Comparison of ENCODE assay signal across 19 mouse cellular contexts in genomic region chr9:115243630-115244029, GRCm38 (mm10).
DNase-seq lines count a peak whose midpoint lies in the region; ATAC-seq and TF ChIP-seq lines count a peak whose summit lies in the region.
"Had no signal": no experiment of that assay in that cellular context is flagged by ENCODE, and none has a peak within 500 bp of the region (broad histone marks: within the 10 kb centered on the region; RNA-seq: fewer than 3 reads in every experiment).

No protein-coding gene starts in this region.

- H3K9ac ChIP-seq in lung, embryonic 14.5 days: no peak overlapping the region
- no peak overlapping the region for H3K9ac ChIP-seq in embryonic facial prominence, embryonic 15.5 days
- H3K9ac ChIP-seq: embryonic facial prominence, embryonic 12.5 days; forebrain, embryonic 13.5 days; forebrain, postnatal 0 days; heart, embryonic 13.5 days; hindbrain, embryonic 15.5 days had no signal

- no peak for ATAC-seq in lung, embryonic 14.5 days (ENCODE audit: insufficient read depth)
- no peak; the same call in 1 of the 2 replicates for ATAC-seq in embryonic facial prominence, embryonic 15.5 days (ENCODE audit: insufficient number of reproducible peaks, low FRiP score, low TSS enrichment, low read depth)
- ATAC-seq in CD4-positive, CD25-positive, alpha-beta regulatory T cell, adult 4 months: no peak
- ATAC-seq: forebrain, embryonic 13.5 days; forebrain, postnatal 0 days had no signal

- no peaks in the 10 kb centered on the region for H3K9me3 ChIP-seq in lung, embryonic 14.5 days (ENCODE audit: low read depth, low read length)
- H3K9me3 ChIP-seq in embryonic facial prominence, embryonic 15.5 days (replicated peaks): no peaks in the 10 kb centered on the region
- H3K9me3 ChIP-seq: embryonic facial prominence, embryonic 12.5 days; forebrain, embryonic 13.5 days; heart, embryonic 13.5 days; hindbrain, embryonic 15.5 days had no signal

- TF ChIP-seq CTCF in lung, embryonic 14.5 days (IDR thresholded peaks at IDR 0.05; ENCODE audit: low read depth): no peak

- DNase-seq in lung, embryonic 14.5 days: peak; percentile 30
- no peak for DNase-seq in lung, postnatal 25 days (ENCODE audit: low spot score)
- DNase-seq in NIH3T3 (ENCODE audit: low read depth): peak; percentile 47
- DNase-seq in lung, postnatal 10 days: peak; percentile 46
- no peak for DNase-seq in spleen, adult 18-20 months
- no peak for DNase-seq in thymus, postnatal 4 days
- DNase-seq: adrenal gland, postnatal 14 days; cerebellum, adult 18-20 months; cerebellum, adult 9-11 months; forebrain, postnatal 0 days; gastrocnemius, adult 2 months; gastrocnemius, postnatal 25 days; heart, postnatal 36 days had no signal

- no peaks in the 10 kb centered on the region for H3K4me1 ChIP-seq in lung, embryonic 14.5 days (ENCODE audit: insufficient read depth)
- H3K4me1 ChIP-seq in embryonic facial prominence, embryonic 15.5 days: peaks cover 14% of the 10 kb centered on the region
- H3K4me1 ChIP-seq: embryonic facial prominence, embryonic 12.5 days; forebrain, embryonic 13.5 days; heart, embryonic 13.5 days; hindbrain, embryonic 15.5 days had no signal

- no peaks in the 10 kb centered on the region for H3K27me3 ChIP-seq in lung, embryonic 14.5 days (ENCODE audit: insufficient read depth, low read length)
- H3K27me3 ChIP-seq in embryonic facial prominence, embryonic 15.5 days: no peaks in the 10 kb centered on the region
- H3K27me3 ChIP-seq: embryonic facial prominence, embryonic 12.5 days; forebrain, embryonic 13.5 days; heart, embryonic 13.5 days; hindbrain, embryonic 15.5 days had no signal

- H3K36me3 ChIP-seq in lung, embryonic 14.5 days (ENCODE audit: insufficient read depth): peaks cover 88% of the 10 kb centered on the region
- H3K36me3 ChIP-seq in embryonic facial prominence, embryonic 15.5 days: peaks cover 92% of the 10 kb centered on the region

- H3K4me2 ChIP-seq in lung, embryonic 14.5 days: no peak overlapping the region
- no peak overlapping the region for H3K4me2 ChIP-seq in embryonic facial prominence, embryonic 15.5 days (replicated peaks)
- H3K4me2 ChIP-seq: embryonic facial prominence, embryonic 12.5 days; forebrain, embryonic 13.5 days; heart, embryonic 13.5 days; hindbrain, embryonic 15.5 days had no signal

- H3K27ac ChIP-seq in lung, embryonic 14.5 days (ENCODE audit: low read depth): no peak overlapping the region
- peak overlapping the region; percentile 78; the same call in 1 of the 2 replicates for H3K27ac ChIP-seq in embryonic facial prominence, embryonic 15.5 days (replicated peaks)
- H3K27ac ChIP-seq: embryonic facial prominence, embryonic 12.5 days; forebrain, embryonic 13.5 days; gastrocnemius, adult 2 months; heart, embryonic 13.5 days; hindbrain, embryonic 15.5 days had no signal

- WGBS in lung, embryonic 14.5 days: 79% methylated on average over 6 of the region's 6 CpGs
- 54% methylated on average over 6 of the region's 6 CpGs for WGBS in embryonic facial prominence, embryonic 15.5 days

- no peak overlapping the region for H3K4me3 ChIP-seq in lung, embryonic 14.5 days (ENCODE audit: low read depth, low read length)
- H3K4me3 ChIP-seq in embryonic facial prominence, embryonic 15.5 days (replicated peaks): no peak overlapping the region
- H3K4me3 ChIP-seq: embryonic facial prominence, embryonic 12.5 days; forebrain, embryonic 13.5 days; gastrocnemius, adult 2 months; heart, embryonic 13.5 days; hindbrain, embryonic 15.5 days had no signal

Comparison
In these comparisons a context has a peak if more than half of its experiments do, and no peak if none do; other contexts are left out.
1. DNase-seq: peak in lung, embryonic 14.5 days (single experiment), NIH3T3 (single experiment) and lung, postnatal 10 days (single experiment); none in lung, postnatal 25 days (single experiment), spleen, adult 18-20 months (0 of 2) and thymus, postnatal 4 days (single experiment).